Mouse (Mus musculus): ENCODE data around the gene Slc35f1.

GRCm38 (mm10) chr10:52760527-52760926 lies 70.2 kb downstream of the Slc35f1 start:
- TF ChIP-seq CTCF (IDR thresholded peaks at IDR 0.05; ENCODE audit: low read depth) (no peak), EP300 (IDR thresholded peaks at IDR 0.05; ENCODE audit: low read depth) (no peak)

Measured in liver, postnatal 0 days (tissue).